Mouse (Mus musculus) myocyte (in vitro differentiated cells): Measurements from ENCODE around the gene Tfe3. TPM values are rescaled to one million over a fixed set of nuclear protein-coding genes. Genes with fewer than 3 reads are reported as not detected.
A peak's percentile ranks its signal among the peaks of the same experiment; 100 is the strongest.

Experiments used
- H3K27me3 ChIP-seq: one replicate; pipeline ENCODE4 v1.6.1; 2011; ENCODE audit not compliant: control insufficient read depth, insufficient read depth, insufficient read length
- H3K36me3 ChIP-seq: one replicate; pipeline ENCODE4 v1.6.1; 2011; ENCODE audit not compliant: control insufficient read depth, insufficient read depth
- H3K4me2 ChIP-seq: one replicate; pipeline ENCODE4 v1.6.1; 2011; ENCODE audit warnings: low read depth, control low read depth
- H3K4me3 ChIP-seq: one replicate; pipeline ENCODE4 v1.5.1; 2011; ENCODE audit warnings: mild to moderate bottlenecking, control low read depth, moderate library complexity
- H3K79me2 ChIP-seq: one replicate; pipeline ENCODE4 v1.6.1; 2011; ENCODE audit not compliant: control insufficient read depth, insufficient read depth
- H3ac ChIP-seq: one replicate; pipeline ENCODE4 v1.6.1; 2011; ENCODE audit not compliant: control insufficient read depth, insufficient read length
- CEBPB ChIP-seq: IDR thresholded peaks from 2 replicates; pipeline ENCODE4 v1.6.1; 2011; ENCODE audit warnings: mild to moderate bottlenecking, moderate library complexity; ENCODE audit not compliant: poor library complexity, insufficient read depth, severe bottlenecking
- E2F4 ChIP-seq: IDR thresholded peaks from one replicate; pipeline ENCODE4 v1.6.1; 2011; ENCODE audit warnings: mild to moderate bottlenecking, control low read depth, moderate library complexity; ENCODE audit not compliant: insufficient read depth
- MAX ChIP-seq: IDR thresholded peaks from one replicate; pipeline ENCODE4 v1.6.1; 2011; ENCODE audit warnings: low read depth, mild to moderate bottlenecking, control low read depth
- MYOD1 ChIP-seq, 3 experiments: IDR thresholded peaks; one replicate each; pipeline ENCODE4 v1.6.1; 2011; ENCODE audit warnings: control low read depth in 2 of 3, low read depth in 2 of 3, mild to moderate bottlenecking in 2 of 3, moderate library complexity in 1 of 3; ENCODE audit not compliant: insufficient read length in 2 of 3, control insufficient read depth in 1 of 3
- MYOG ChIP-seq, 3 experiments: IDR thresholded peaks; one replicate each; pipeline ENCODE4 v1.6.1; 2011; ENCODE audit warnings: control low read depth in 2 of 3, low read depth in 2 of 3, mild to moderate bottlenecking in 2 of 3; ENCODE audit not compliant: insufficient read length in 2 of 3, control insufficient read depth in 1 of 3, insufficient read depth in 1 of 3
- POLR2A ChIP-seq: IDR thresholded peaks from one replicate; pipeline ENCODE4 v1.6.1; 2011; ENCODE audit warnings: low read depth, mild to moderate bottlenecking, control low read depth, moderate library complexity; ENCODE audit not compliant: insufficient read length
- POLR2AphosphoS2 ChIP-seq: IDR thresholded peaks from one replicate; pipeline ENCODE4 v1.6.1; 2011; ENCODE audit warnings: low read depth, control low read depth; ENCODE audit not compliant: insufficient read length
- REST ChIP-seq: IDR thresholded peaks from one replicate; pipeline ENCODE4 v1.6.1; 2011; ENCODE audit warnings: mild to moderate bottlenecking, control low read depth, moderate library complexity; ENCODE audit not compliant: insufficient read depth, insufficient read length
- SRF ChIP-seq: IDR thresholded peaks from one replicate; pipeline ENCODE4 v1.6.1; 2011; ENCODE audit warnings: low read depth; ENCODE audit not compliant: control insufficient read depth, insufficient read length
- TCF12 ChIP-seq: IDR thresholded peaks from one replicate; pipeline ENCODE4 v1.6.1; 2011; ENCODE audit warnings: mild to moderate bottlenecking, control low read depth; ENCODE audit not compliant: poor library complexity, insufficient read depth, severe bottlenecking
- TCF3 ChIP-seq: IDR thresholded peaks from one replicate; pipeline ENCODE4 v1.6.1; 2011; ENCODE audit warnings: low read depth, control low read depth; ENCODE audit not compliant: insufficient read length
- USF1 ChIP-seq: IDR thresholded peaks from one replicate; pipeline ENCODE4 v1.6.1; 2011; ENCODE audit warnings: low read depth, mild to moderate bottlenecking, control low read depth, moderate library complexity
- polyA plus RNA-seq: library from polyadenylated mRNA; unstranded; fragments of >200 nt; fragmentation: generic; extraction: Trizol; gene quantifications from one replicate; pipeline ENCODE4 v1.2.1, GENCODE M21; 2012; ENCODE audit warnings: missing spikeins

Gene Tfe3
- polyA plus RNA-seq, 1 experiment: 31.9 TPM

DNA sequence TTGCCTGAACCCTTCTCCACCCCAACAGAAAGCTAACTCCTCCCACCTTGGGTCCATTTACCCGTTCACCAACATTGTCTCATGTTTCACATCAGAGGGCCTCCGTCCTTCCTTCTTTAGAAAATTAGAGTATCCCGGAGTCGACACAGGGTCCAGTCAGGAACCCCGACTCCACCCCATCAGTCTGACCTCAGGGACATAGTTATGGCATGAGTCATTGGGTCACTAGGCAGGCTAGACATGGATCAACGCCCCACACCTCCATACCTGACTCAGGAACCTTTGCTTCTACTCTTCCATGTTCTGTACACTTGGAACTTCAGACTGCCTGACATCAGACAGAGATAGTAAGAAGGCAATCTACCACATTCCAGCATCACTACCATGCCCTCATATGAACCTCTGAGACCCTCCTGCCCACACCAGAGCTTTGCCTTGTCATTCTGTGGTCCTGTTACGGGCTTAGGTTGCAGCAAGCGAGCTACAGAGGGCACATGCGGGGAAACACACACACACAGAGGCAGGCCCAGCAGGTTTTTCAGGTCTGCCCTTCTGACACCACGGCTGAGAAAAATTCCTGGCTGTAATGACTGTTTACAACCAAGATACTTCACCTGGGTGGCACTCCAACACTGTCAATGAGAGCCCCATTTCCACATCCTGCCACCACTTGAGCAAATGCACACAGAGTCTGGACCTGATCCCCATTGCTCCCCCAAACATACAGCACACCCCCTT lies 22.1 kb upstream of the Tfe3 start:
- no peak for TF ChIP-seq POLR2AphosphoS2
- peak overlapping the region; percentile 63 for H3K4me2 ChIP-seq
- no peaks in the 10 kb centered on the region for H3K79me2 ChIP-seq
- H3ac ChIP-seq: no peak overlapping the region
- no peaks in the 10 kb centered on the region for H3K36me3 ChIP-seq
- H3K4me3 ChIP-seq: no peak overlapping the region
- H3K27me3 ChIP-seq: no peaks in the 10 kb centered on the region

DNA sequence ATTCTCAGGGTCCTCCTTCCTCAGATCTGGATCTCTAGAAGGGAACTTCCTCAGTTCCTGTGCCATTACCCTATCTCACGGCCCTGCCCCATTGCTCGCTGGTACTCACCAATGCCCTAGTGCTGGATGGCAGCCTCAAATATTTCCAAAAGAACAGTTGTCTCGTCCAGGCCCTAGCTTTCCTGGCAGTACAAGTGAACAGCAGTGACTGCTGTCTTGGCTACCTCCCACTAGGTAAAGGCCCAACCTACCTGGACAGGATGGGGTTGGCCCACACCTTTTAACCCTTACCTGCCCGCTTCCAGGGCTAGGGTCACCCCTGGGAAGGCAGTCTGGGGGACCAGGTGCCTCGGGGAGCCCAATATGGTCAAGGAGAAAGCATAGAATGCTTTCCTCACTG lies 21.3 kb upstream of the Tfe3 start:
- Histone ChIP-seq H3ac (no peak overlapping the region), H3K36me3 (no peaks in the 10 kb centered on the region), H3K4me2 (no peak overlapping the region), H3K27me3 (no peaks in the 10 kb centered on the region), H3K79me2 (no peaks in the 10 kb centered on the region), H3K4me3 (no peak overlapping the region)
- TF ChIP-seq E2F4 (no peak), TCF3 (no peak), MAX (no peak), CEBPB (no peak), TCF12 (no peak), USF1 (no peak), MYOG (IDR thresholded peaks at IDR 0.05; ENCODE audit: control insufficient read depth in 1 of 3, insufficient read depth in 1 of 3, insufficient read length in 2 of 3, low read depth in 2 of 3) (no peak), REST (no peak), MYOD1 (IDR thresholded peaks at IDR 0.05; ENCODE audit: control insufficient read depth in 1 of 3, insufficient read length in 2 of 3, low read depth in 2 of 3) (no peak), POLR2A (no peak), POLR2AphosphoS2 (no peak), SRF (no peak)

DNA sequence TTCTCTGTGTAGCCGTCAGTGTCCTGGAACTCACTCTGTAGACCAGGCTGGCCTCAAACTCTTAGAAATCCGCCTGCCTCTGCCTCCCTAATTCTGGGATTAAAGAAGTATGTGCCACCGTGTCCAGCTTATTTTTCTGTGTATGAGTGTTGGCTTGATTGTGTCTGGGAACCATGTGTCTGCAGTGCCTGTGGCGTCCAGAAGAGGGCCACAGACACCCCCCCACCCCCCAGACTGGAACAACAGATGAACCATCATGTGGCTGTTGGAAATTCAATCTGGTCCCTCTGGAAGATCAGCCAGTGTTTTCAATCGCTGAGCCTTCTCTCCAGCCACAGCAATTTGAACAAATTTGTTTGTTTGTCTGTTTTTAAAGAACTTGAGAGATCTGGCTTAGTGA lies 18.9 kb upstream of the Tfe3 start:
- no peak overlapping the region for H3ac ChIP-seq
- no peaks in the 10 kb centered on the region for H3K79me2 ChIP-seq
- no peak overlapping the region for H3K4me3 ChIP-seq
- H3K36me3 ChIP-seq: no peaks in the 10 kb centered on the region
- TF ChIP-seq SRF (no peak), E2F4 (no peak), MAX (no peak), POLR2AphosphoS2 (no peak), CEBPB (no peak), REST (no peak)
- no peaks in the 10 kb centered on the region for H3K27me3 ChIP-seq
- H3K4me2 ChIP-seq: no peak overlapping the region

DNA sequence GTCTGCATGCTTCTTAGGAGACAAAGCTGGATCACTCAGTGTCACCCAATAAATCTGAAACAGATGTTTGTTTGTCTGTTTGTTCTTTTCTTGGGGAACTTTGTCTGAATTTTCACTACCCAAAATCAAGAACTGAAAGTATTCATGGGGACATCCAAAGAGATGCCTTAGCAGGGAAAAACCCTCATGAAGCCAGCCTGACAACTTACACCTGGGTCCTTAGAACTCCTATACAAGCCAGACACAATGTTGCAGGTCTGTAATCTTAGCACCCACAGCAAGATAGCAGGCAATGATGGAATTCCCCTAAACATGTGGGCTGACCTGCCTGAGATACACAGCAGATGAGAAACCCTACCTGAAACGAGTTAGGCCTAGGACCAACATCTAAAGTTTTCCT lies 17.4 kb upstream of the Tfe3 start:
- TF ChIP-seq MYOD1 (IDR thresholded peaks at IDR 0.05; ENCODE audit: control insufficient read depth in 1 of 3, insufficient read length in 2 of 3, low read depth in 2 of 3) (no peak), POLR2A (no peak), REST (no peak), POLR2AphosphoS2 (no peak), CEBPB (no peak), MYOG (IDR thresholded peaks at IDR 0.05; ENCODE audit: control insufficient read depth in 1 of 3, insufficient read depth in 1 of 3, insufficient read length in 2 of 3, low read depth in 2 of 3) (no peak), E2F4 (no peak), MAX (no peak), USF1 (no peak), SRF (no peak)
- Histone ChIP-seq H3K4me2 (no peak overlapping the region), H3ac (no peak overlapping the region), H3K4me3 (no peak overlapping the region), H3K79me2 (no peaks in the 10 kb centered on the region), H3K36me3 (no peaks in the 10 kb centered on the region), H3K27me3 (no peaks in the 10 kb centered on the region)

DNA sequence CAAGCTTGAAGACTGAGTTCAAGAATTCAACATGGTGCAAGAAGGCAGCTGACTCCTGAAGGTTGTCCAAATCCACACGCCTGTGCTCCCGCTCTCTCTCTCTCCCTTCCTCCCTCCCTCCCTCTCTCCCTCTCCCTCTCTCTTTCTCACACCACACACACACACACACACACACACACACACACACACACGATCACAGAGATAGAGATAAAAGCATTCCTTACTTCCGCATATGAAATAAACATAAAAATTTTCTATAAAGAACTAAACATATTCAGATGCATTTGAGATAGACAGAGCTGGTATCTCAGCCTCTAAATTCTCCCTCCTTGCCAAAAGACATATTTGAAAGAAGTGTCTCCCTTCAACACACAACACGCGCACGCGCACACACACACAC lies 16.9 kb upstream of the Tfe3 start:
- Histone ChIP-seq H3K4me2 (no peak overlapping the region), H3K27me3 (no peaks in the 10 kb centered on the region), H3ac (no peak overlapping the region), H3K36me3 (no peaks in the 10 kb centered on the region), H3K4me3 (no peak overlapping the region), H3K79me2 (no peaks in the 10 kb centered on the region)
- TF ChIP-seq E2F4 (no peak), USF1 (no peak), POLR2AphosphoS2 (no peak), CEBPB (no peak), REST (no peak), TCF3 (no peak), SRF (no peak), MYOG (IDR thresholded peaks at IDR 0.05; ENCODE audit: control insufficient read depth in 1 of 3, insufficient read depth in 1 of 3, insufficient read length in 2 of 3, low read depth in 2 of 3) (no peak), MAX (no peak), POLR2A (no peak), MYOD1 (IDR thresholded peaks at IDR 0.05; ENCODE audit: control insufficient read depth in 1 of 3, insufficient read length in 2 of 3, low read depth in 2 of 3) (no peak), TCF12 (no peak)
